Mouse (Mus musculus) olfactory bulb, adult 2 months (tissue): Measurements from ENCODE around the gene 4930595D18Rik. TPM values are rescaled to one million over a fixed set of nuclear protein-coding genes. Genes with fewer than 3 reads are reported as not detected.

ENCODE experiments used
- H3K27ac ChIP-seq: fragments of 200-500 bp; 2 replicates; pipeline ENCODE4 v1.5.1; 2012; ENCODE audit warnings: low read depth, low read length; ENCODE audit not compliant: insufficient read depth
- H3K4me1 ChIP-seq: fragments of 200-500 bp; 2 replicates; pipeline ENCODE4 v1.6.1; 2012; ENCODE audit warnings: low read length; ENCODE audit not compliant: control insufficient read depth, insufficient read depth
- H3K4me3 ChIP-seq: fragments of 200-500 bp; 2 replicates; pipeline ENCODE4 v1.5.1; 2012; ENCODE audit warnings: mild to moderate bottlenecking, low read depth, low read length, moderate library complexity; ENCODE audit not compliant: insufficient read depth
- CTCF ChIP-seq: fragments of 200-500 bp; IDR thresholded peaks from 2 replicates; pipeline ENCODE4 v1.5.1; 2012; ENCODE audit warnings: low read depth, mild to moderate bottlenecking, low read length, moderate library complexity; ENCODE audit not compliant: insufficient read depth
- POLR2A ChIP-seq: fragments of 200-500 bp; IDR thresholded peaks from 2 replicates; pipeline ENCODE4 v1.6.1; 2012; ENCODE audit warnings: mild to moderate bottlenecking, low read depth, low read length, moderate library complexity; ENCODE audit not compliant: insufficient read depth
- WGBS: fragments of 180-500 bp; shearing (Covaris S2); methylation state at CpG from one replicate; pipeline ENCODE4 v1.1.7; 2018; 5-methylcytosine and 5-hydroxymethylcytosine counted together
- polyA plus RNA-seq: library from polyadenylated mRNA; stranded (reverse); fragments of >200 nt; gene quantifications from 2 replicates; pipeline ENCODE4 v1.2.4, GENCODE M21; 2012; ENCODE audit warnings: low replicate concordance; ENCODE audit not compliant: missing spikeins, insufficient read depth, insufficient read length

4930595D18Rik gene
- polyA plus RNA-seq, 1 experiment = not detected

DNA sequence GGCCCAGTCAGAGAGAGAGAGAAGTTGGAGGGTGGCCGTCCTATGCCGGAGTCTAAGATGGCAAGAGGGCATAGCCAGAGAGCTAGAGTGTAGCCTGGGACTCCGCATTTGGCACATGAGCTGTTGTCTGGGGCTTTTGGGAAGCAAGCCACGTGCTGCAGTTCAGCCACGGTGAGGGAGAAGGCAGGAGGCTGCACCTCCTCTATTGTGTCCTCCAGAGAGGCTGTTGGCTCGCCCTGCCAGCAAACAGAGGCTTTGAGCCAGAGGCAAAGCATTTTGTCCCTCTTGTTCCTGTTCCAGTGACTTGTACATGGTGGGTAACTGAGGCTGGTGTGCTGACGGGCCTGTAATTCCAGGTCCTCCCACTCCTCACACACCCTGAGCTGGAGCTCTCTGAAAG, 50.1 kb downstream of the 4930595D18Rik start:
- 72% methylated on average over 7 of the region's 7 CpGs for WGBS
- H3K4me3 ChIP-seq = no peak overlapping the region
- H3K4me1 ChIP-seq = peaks cover 15% of the 10 kb centered on the region; the same call in 1 of the 2 replicates
- H3K27ac ChIP-seq = no peak overlapping the region
- TF ChIP-seq POLR2A (no peak), CTCF (no peak)

DNA sequence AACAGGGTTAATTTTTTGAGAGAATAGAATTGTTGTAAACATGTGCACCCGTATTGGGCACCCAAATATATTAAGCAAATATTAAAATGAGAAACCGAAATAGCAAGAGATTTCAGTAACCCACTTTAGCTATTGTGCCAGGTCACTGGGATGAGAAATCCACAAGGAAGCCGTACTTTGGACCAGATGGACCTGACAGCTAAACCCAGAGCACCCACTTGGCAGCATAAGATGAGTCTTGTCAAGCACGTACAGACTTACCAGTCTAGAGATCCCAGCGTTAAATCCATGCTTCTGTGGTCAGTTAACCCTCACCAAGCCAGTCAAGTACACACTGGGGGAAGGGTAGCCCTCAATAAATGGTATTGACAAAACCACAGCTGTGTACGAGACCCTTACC, 58.6 kb downstream of the 4930595D18Rik start:
- Histone ChIP-seq H3K27ac (no peak overlapping the region), H3K4me1 (peaks cover 3% of the 10 kb centered on the region; the same call in 1 of the 2 replicates), H3K4me3 (no peak overlapping the region)
- TF ChIP-seq POLR2A (no peak), CTCF (no peak)
- 82% methylated on average over 6 of the region's 6 CpGs for WGBS

DNA sequence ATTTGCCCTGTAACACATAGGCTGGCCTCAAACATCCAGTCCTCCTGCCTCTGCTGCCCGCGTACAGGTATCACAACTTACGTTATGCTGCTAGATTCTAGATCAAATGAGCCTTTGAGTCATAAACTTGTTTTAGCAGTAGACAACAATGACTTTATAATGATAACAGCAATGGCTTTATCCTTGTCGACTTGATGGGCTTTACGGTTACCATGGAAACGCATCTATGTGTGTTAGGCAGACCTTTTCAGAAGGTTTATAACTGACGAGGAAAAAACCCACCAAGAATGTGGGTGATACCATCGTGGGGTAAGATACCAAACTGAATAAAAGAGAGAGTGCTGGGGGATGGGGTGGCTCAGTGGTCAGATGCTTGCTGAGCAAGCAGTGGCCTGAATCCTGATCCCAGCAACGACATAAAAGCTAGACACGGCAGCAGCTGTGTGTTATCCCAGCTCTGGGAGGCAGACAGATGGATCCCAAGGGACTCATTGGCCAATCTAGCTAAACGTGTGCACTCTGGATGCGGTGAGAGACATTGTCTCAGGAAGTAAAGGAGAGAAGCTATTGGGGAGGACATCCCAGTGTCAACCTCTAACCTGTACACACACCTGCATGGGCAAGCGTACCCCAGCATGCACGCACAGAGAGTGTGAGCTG, 59.6 kb downstream of the 4930595D18Rik start:
- Histone ChIP-seq H3K4me3 (no peak overlapping the region), H3K27ac (no peak overlapping the region), H3K4me1 (peaks cover under 1% of the 10 kb centered on the region; the same call in 1 of the 2 replicates)
- TF ChIP-seq POLR2A (no peak), CTCF (no peak)
- WGBS = 70% methylated on average over 14 of the region's 14 CpGs

DNA sequence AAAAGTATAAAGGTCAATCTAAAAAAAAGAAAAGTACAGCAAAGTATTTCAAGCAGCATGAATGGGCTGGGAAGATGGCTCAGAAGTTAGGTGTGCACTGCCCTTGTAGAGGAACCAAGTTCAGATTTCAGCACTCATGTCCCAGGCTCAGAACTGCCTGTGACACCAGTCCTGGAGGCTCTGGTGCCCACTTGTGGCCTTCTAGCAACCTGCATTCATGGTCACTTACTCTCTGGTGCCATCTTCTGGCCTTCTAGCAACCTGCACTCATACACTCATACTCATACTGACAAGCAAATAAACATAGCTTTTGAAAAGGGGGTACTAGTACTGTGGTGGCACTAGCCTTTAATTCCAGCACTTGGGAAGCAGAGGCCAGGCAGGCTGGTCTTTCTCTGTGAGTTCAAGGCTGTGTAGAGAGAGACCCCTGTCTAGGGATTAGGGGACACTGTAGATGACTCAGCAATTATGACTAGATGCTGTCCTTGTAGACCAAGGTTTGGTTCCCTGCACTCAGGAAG, 61.9 kb downstream of the 4930595D18Rik start:
- no peak overlapping the region for H3K4me3 ChIP-seq
- H3K4me1 ChIP-seq = no peaks in the 10 kb centered on the region
- TF ChIP-seq POLR2A (no peak), CTCF (no peak)
- no peak overlapping the region for H3K27ac ChIP-seq

DNA sequence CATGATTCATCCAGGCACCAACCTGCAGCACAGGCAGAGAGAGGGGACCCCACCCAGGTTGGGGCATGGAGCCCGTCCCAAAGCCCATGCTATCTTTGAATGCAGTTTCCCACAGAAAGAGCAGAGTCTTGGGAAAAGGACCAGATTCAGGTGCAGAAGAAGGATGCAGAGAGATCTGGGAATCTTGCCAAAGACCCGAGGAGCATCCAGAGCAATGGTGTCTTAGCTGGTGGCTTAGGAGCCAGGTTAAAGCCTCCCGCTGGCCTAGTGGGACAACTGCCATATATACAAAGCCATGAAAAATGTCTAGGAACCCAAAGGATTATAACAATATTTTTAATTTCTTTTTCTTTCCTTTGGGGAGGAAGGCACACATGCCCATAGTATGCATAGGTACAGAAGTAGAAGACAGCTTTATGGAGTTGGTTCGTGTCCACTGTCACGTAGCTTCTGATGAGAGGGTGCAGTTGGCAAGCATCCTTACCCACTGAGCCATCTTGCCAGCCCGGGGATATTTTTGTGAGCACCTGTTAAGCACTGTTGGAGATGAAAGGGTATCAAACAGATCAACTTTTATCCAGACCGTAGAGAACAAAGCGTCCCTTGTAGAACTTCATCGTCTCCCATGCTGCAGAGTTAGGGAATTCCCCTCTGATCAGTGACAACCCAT, 63.2 kb downstream of the 4930595D18Rik start:
- TF ChIP-seq CTCF = no peak
- no peak for TF ChIP-seq POLR2A

DNA sequence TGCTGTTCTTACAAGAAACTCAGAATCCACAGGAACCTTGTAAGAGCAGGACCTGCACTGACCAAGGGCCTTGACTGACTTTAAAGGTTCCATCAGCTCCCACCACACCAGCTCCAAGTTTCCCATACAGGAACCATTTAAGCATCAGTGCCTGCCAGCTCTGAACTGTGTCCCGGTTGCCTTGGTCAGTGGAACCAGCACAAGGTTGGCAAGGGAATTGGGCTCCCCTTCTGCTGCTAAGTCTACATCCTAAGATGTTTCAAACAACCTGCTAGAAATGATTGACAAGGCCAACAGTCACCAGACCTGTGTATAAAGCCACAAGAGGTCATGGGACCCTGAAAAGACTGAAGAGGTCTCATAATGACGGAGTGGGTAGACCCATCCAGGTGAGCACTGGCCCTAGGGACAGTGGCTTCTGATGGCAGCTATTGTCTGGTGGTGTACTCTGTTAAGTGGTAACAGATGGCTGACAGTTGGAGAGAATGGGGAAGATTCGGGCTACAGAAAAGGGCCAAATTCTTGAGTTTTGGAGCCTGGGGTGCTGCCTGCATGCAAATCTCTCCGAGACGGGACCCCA, 64.7 kb downstream of the 4930595D18Rik start:
- WGBS = 97% methylated on average over 5 of the region's 5 CpGs
- Histone ChIP-seq H3K4me3 (no peak overlapping the region), H3K4me1 (no peaks in the 10 kb centered on the region), H3K27ac (no peak overlapping the region)
- TF ChIP-seq POLR2A (no peak), CTCF (no peak)

More for the DNA sequence above, 63.2 kb downstream of the 4930595D18Rik start:
- no peak overlapping the region for H3K4me3 ChIP-seq
- H3K4me1 ChIP-seq = no peaks in the 10 kb centered on the region
- 84% methylated on average over 9 of the region's 9 CpGs for WGBS
- H3K27ac ChIP-seq = no peak overlapping the region

DNA sequence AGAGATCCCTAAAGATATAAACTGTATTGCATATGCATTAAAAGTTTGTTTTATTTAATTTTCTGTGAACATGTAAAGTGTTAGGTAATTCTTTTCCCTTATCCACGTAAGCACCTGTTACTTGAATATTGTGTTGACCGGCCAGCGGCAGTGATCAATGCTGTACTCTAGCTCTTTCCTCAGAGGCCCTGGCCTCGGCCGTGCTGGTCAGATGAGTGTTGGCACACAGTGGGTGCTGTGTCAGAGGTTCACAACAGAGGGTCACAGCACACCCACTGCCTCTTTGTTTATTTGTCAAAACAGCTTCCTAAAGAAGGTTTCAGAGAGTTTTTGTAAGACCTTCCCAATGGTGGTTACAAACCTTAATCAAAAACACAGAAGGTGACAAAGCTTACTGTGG, 69.7 kb downstream of the 4930595D18Rik start:
- TF ChIP-seq POLR2A (no peak), CTCF (no peak)
- Histone ChIP-seq H3K4me3 (no peak overlapping the region), H3K27ac (no peak overlapping the region), H3K4me1 (no peaks in the 10 kb centered on the region)
- WGBS = 75% methylated on average over 5 of the region's 5 CpGs

DNA sequence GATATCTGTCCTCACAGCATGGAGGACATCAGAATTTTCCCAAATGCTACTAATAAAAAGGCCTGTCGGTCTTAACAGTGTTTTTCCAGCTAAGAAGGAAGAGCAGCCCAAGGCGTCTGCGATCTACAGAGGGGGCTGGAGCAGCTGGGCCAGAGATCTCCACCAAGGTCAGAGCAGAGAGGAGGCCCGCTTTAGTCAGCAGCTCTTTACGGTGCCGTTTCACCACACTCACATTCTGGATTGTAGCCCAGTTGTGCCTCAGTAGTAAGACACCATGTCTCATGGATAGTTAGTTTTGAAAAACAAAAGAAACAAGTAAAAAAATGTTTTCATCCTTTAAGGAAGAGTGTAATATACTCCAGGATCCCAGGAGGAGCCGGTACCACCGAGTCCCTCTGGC, 73.1 kb downstream of the 4930595D18Rik start:
- WGBS = 83% methylated on average over 8 of the region's 8 CpGs
- Histone ChIP-seq H3K27ac (no peak overlapping the region), H3K4me3 (no peak overlapping the region), H3K4me1 (no peaks in the 10 kb centered on the region)
- TF ChIP-seq CTCF (no peak), POLR2A (no peak)

Other genes with a start within 250 kb of the 4930595D18Rik start
- gene Ankrd9, start 205.5 kb downstream of the 4930595D18Rik start, polyA plus RNA-seq = not detected in 2 replicates
- not detected in 2 replicates for gene Rcor1, start 145.1 kb downstream of the 4930595D18Rik start, polyA plus RNA-seq
- not detected in 2 replicates for gene Traf3, start 18.1 kb downstream of the 4930595D18Rik start, polyA plus RNA-seq
- not detected in 2 replicates for gene Amn, start 86.6 kb upstream of the 4930595D18Rik start, polyA plus RNA-seq
- not detected in 2 replicates for gene Cdc42bpb, start 193.2 kb upstream of the 4930595D18Rik start, polyA plus RNA-seq
- gene Lbhd2, start 222.3 kb upstream of the 4930595D18Rik start, polyA plus RNA-seq = not detected in 2 replicates
- gene Exoc3l4, start 232.5 kb upstream of the 4930595D18Rik start, polyA plus RNA-seq = not detected in 2 replicates